Mouse (Mus musculus): ENCODE measurements around the gene Prl. TPM values are rescaled to one million over a fixed set of nuclear protein-coding genes. Genes with fewer than 3 reads are reported as not detected.

Gene Prl
- polyA plus RNA-seq, 1 experiment from 2014 or later = not detected

Other genes with a start within 250 kb of the Prl start
- not detected in 2 replicates for gene Prl3d1, start 36.6 kb downstream of the Prl start, polyA plus RNA-seq (2015; fragmentation: Nextera tagmentation; extraction: Ambion mirVana)
- gene Prl3d2, start 64.1 kb downstream of the Prl start, polyA plus RNA-seq (2015; fragmentation: Nextera tagmentation; extraction: Ambion mirVana) = not detected in 2 replicates
- not detected in 2 replicates for gene Prl3d3, start 99.2 kb downstream of the Prl start, polyA plus RNA-seq (2015; fragmentation: Nextera tagmentation; extraction: Ambion mirVana)
- not detected in 2 replicates for gene Prl3c1, start 139.1 kb downstream of the Prl start, polyA plus RNA-seq (2015; fragmentation: Nextera tagmentation; extraction: Ambion mirVana)
- not detected in 2 replicates for gene Prl3b1, start 184.3 kb downstream of the Prl start, polyA plus RNA-seq (2015; fragmentation: Nextera tagmentation; extraction: Ambion mirVana)
- gene Prl3a1, start 201.9 kb downstream of the Prl start, polyA plus RNA-seq (2015; fragmentation: Nextera tagmentation; extraction: Ambion mirVana) = not detected in 2 replicates